In genomic region chr11:4750263-4750662, GRCm38 (mm10) we compare ENCODE assay signal across 9 mouse cellular contexts. TPM values are rescaled to one million over a fixed set of nuclear protein-coding genes. Genes with fewer than 3 reads are reported as not detected.
DNase-seq lines count a peak whose midpoint lies in the region; ATAC-seq lines count a peak whose summit lies in the region.
"Had no signal": no experiment of that assay in that cellular context is flagged by ENCODE, and none has a peak within 500 bp of the region (broad histone marks: within the 10 kb centered on the region; RNA-seq: fewer than 3 reads in every experiment).

No protein-coding gene starts in this region.

- no peak overlapping the region for H3K27ac ChIP-seq in kidney, embryonic 14.5 days (ENCODE audit: low read depth, low read length)
- H3K27ac ChIP-seq in intestine, embryonic 15.5 days: no peak overlapping the region
- H3K27ac ChIP-seq: lung, embryonic 15.5 days had no signal

- peaks cover 48% of the 10 kb centered on the region for H3K27me3 ChIP-seq in kidney, embryonic 14.5 days (ENCODE audit: control insufficient read depth, insufficient read depth, low read length)
- H3K27me3 ChIP-seq in intestine, embryonic 15.5 days (replicated peaks): peaks cover 55% of the 10 kb centered on the region

- H3K36me3 ChIP-seq in kidney, embryonic 14.5 days (ENCODE audit: control insufficient read depth, insufficient read depth, low read length): no peaks in the 10 kb centered on the region
- no peaks in the 10 kb centered on the region for H3K36me3 ChIP-seq in intestine, embryonic 15.5 days
- H3K36me3 ChIP-seq: lung, embryonic 15.5 days had no signal

- no peak for ATAC-seq in kidney, embryonic 14.5 days (ENCODE audit: low FRiP score, low TSS enrichment)
- ATAC-seq in intestine, embryonic 15.5 days: peak; percentile 42; the same call in 1 of the 2 replicates

- peak; percentile 51 for DNase-seq in kidney, adult 11 months
- DNase-seq in c-Kit-positive CD71-positive TER-119-negative erythroid progenitor cells, embryonic 14.5 days (ENCODE audit: low read depth): peak; percentile 58
- DNase-seq in lung, postnatal 14 days: peak; percentile 83
- peak; percentile 29 for DNase-seq in urinary bladder, postnatal 10 days (ENCODE audit: low spot score)
- DNase-seq in right cerebral cortex, adult 2 months (ENCODE audit: low spot score in 2 of 2): no peak
- DNase-seq in right cerebral cortex, postnatal 10 days (ENCODE audit: low spot score in 2 of 2): no peak

- no peak overlapping the region for H3K4me3 ChIP-seq in kidney, embryonic 14.5 days (ENCODE audit: low read length)
- H3K4me3 ChIP-seq in intestine, embryonic 15.5 days (replicated peaks): no peak overlapping the region
- H3K4me3 ChIP-seq: lung, embryonic 15.5 days had no signal

- H3K9ac ChIP-seq in kidney, embryonic 14.5 days (ENCODE audit: low read depth, low read length): no peak overlapping the region
- no peak overlapping the region for H3K9ac ChIP-seq in intestine, embryonic 15.5 days
- H3K9ac ChIP-seq: lung, embryonic 15.5 days had no signal

- peaks cover 5% of the 10 kb centered on the region; the same call in 1 of the 2 replicates for H3K9me3 ChIP-seq in kidney, embryonic 14.5 days (ENCODE audit: control insufficient read depth, low read length)
- H3K9me3 ChIP-seq in intestine, embryonic 15.5 days: no peaks in the 10 kb centered on the region
- H3K9me3 ChIP-seq: lung, embryonic 15.5 days had no signal

- WGBS in kidney, embryonic 14.5 days: 4% methylated on average over 9 of the region's 9 CpGs
- WGBS in intestine, embryonic 15.5 days: 6% methylated on average over 9 of the region's 9 CpGs

- H3K4me2 ChIP-seq in kidney, embryonic 14.5 days (replicated peaks; ENCODE audit: low read depth, low read length): no peak overlapping the region
- H3K4me2 ChIP-seq in intestine, embryonic 15.5 days (replicated peaks): no peak overlapping the region
- H3K4me2 ChIP-seq: lung, embryonic 15.5 days had no signal

- H3K4me1 ChIP-seq in kidney, embryonic 14.5 days (ENCODE audit: control insufficient read depth, insufficient read depth, low read length): peaks cover 10% of the 10 kb centered on the region; the same call in 1 of the 2 replicates
- peaks cover 13% of the 10 kb centered on the region for H3K4me1 ChIP-seq in intestine, embryonic 15.5 days (replicated peaks)

RNA-seq across cellular contexts. Expression of gene Cabp7, which starts 3.7 kb away (rescaled TPM):
- 0.13 TPM in 1 of 2 replicates, not detected in the other for polyA plus RNA-seq in kidney, embryonic 14.5 days (2014; fragmentation: Nextera tagmentation; extraction: Ambion mirVana)
- 0.13 and 0.21 TPM in 2 replicates for polyA plus RNA-seq in intestine, embryonic 15.5 days (2015; fragmentation: Nextera tagmentation; extraction: Ambion mirVana)
- polyA plus RNA-seq: lung, embryonic 15.5 days had no signal

RNA-seq across cellular contexts. Expression of gene Zmat5, which starts 45.8 kb away (rescaled TPM):
- 59.8 and 77.4 TPM in 2 replicates for polyA plus RNA-seq in kidney, embryonic 14.5 days (2014; fragmentation: Nextera tagmentation; extraction: Ambion mirVana)
- 60.9 and 63.0 TPM in 2 replicates for polyA plus RNA-seq in intestine, embryonic 15.5 days (2015; fragmentation: Nextera tagmentation; extraction: Ambion mirVana)

RNA-seq across cellular contexts. Expression of gene Uqcr10, which starts 46.1 kb away (rescaled TPM):
- polyA plus RNA-seq in kidney, embryonic 14.5 days (2014; fragmentation: Nextera tagmentation; extraction: Ambion mirVana): 800 and 1,083 TPM in 2 replicates
- 1,117 and 1,212 TPM in 2 replicates for polyA plus RNA-seq in intestine, embryonic 15.5 days (2015; fragmentation: Nextera tagmentation; extraction: Ambion mirVana)

Comparison
In these comparisons a context has a peak if more than half of its experiments do, and no peak if none do; other contexts are left out.
1. DNase-seq: peak in kidney, adult 11 months (single experiment), c-Kit-positive CD71-positive TER-119-negative erythroid progenitor cells, embryonic 14.5 days (single experiment), lung, postnatal 14 days (single experiment) and urinary bladder, postnatal 10 days (single experiment); none in right cerebral cortex, adult 2 months (0 of 2) and right cerebral cortex, postnatal 10 days (0 of 2).